In genomic region chr7:129778842-129779421, GRCm38 (mm10) we compare ENCODE assay signal across 9 mouse cellular contexts.
DNase-seq lines count a peak whose midpoint lies in the region; ATAC-seq lines count a peak whose summit lies in the region.
"Had no signal": no experiment of that assay in that cellular context is flagged by ENCODE, and none has a peak within 500 bp of the region (broad histone marks: within the 10 kb centered on the region; RNA-seq: fewer than 3 reads in every experiment).

No protein-coding gene starts in this region.

- no peak overlapping the region for H3K4me3 ChIP-seq in forebrain, embryonic 15.5 days
- no peak overlapping the region for H3K4me3 ChIP-seq in neural tube, embryonic 15.5 days (replicated peaks)
- H3K4me3 ChIP-seq: limb, embryonic 10.5 days had no signal

- H3K36me3 ChIP-seq in forebrain, embryonic 15.5 days: no peaks in the 10 kb centered on the region
- H3K36me3 ChIP-seq in neural tube, embryonic 15.5 days: no peaks in the 10 kb centered on the region
- H3K36me3 ChIP-seq: limb, embryonic 10.5 days had no signal

- peaks cover 41% of the 10 kb centered on the region for H3K4me1 ChIP-seq in forebrain, embryonic 15.5 days
- H3K4me1 ChIP-seq in neural tube, embryonic 15.5 days: peaks cover 29% of the 10 kb centered on the region

- WGBS in forebrain, embryonic 15.5 days: 11% methylated on average over 13 of the region's 13 CpGs
- WGBS in neural tube, embryonic 15.5 days: 11% methylated on average over 13 of the region's 13 CpGs

- DNase-seq in adrenal gland, postnatal 36 days: peak; percentile 52 to 69
- peak; percentile 19 for DNase-seq in left cerebral cortex, adult 11 months (ENCODE audit: low spot score)
- DNase-seq in heart, postnatal 4 days: no peak
- no peak for DNase-seq in B cell, adult 2 months
- no peak for DNase-seq in thymus, adult 18-20 months

- H3K27me3 ChIP-seq in forebrain, embryonic 15.5 days: no peaks in the 10 kb centered on the region
- H3K27me3 ChIP-seq in neural tube, embryonic 15.5 days (replicated peaks): peaks cover 10% of the 10 kb centered on the region; the same call in 1 of the 2 replicates

- peak overlapping the region; percentile 36 for H3K4me2 ChIP-seq in forebrain, embryonic 15.5 days (replicated peaks)
- H3K4me2 ChIP-seq in neural tube, embryonic 15.5 days: peak overlapping the region; percentile 22

- ATAC-seq in forebrain, embryonic 15.5 days (replicated peaks): peak; percentile 86
- peak; percentile 90 for ATAC-seq in neural tube, embryonic 15.5 days (ENCODE audit: low FRiP score)
- ATAC-seq in monocyte, adult 5-6 weeks (replicated peaks; ENCODE audit: insufficient number of reproducible peaks, low FRiP score, low TSS enrichment, poor library complexity, severe bottlenecking): no peak

- H3K9ac ChIP-seq in forebrain, embryonic 15.5 days (replicated peaks): 0 out of 2 replicates have a peak overlapping the region, but pooled peaks have one; percentile 13
- H3K9ac ChIP-seq in neural tube, embryonic 15.5 days (replicated peaks): no peak overlapping the region

- no peaks in the 10 kb centered on the region for H3K9me3 ChIP-seq in forebrain, embryonic 15.5 days
- H3K9me3 ChIP-seq in neural tube, embryonic 15.5 days (replicated peaks): no peaks in the 10 kb centered on the region
- H3K9me3 ChIP-seq: limb, embryonic 10.5 days had no signal

- H3K27ac ChIP-seq in forebrain, embryonic 15.5 days (replicated peaks): peak overlapping the region; percentile 81
- peak overlapping the region; percentile 70 for H3K27ac ChIP-seq in neural tube, embryonic 15.5 days (replicated peaks)
- H3K27ac ChIP-seq: limb, embryonic 10.5 days had no signal

Comparison
In these comparisons a context has a peak if more than half of its experiments do, and no peak if none do; other contexts are left out.
1. DNase-seq: peak in adrenal gland, postnatal 36 days (2 of 2) and left cerebral cortex, adult 11 months (single experiment); none in heart, postnatal 4 days (single experiment), B cell, adult 2 months (0 of 2) and thymus, adult 18-20 months (0 of 2).